Mouse (Mus musculus) kidney, adult 2 months (tissue): ENCODE results near the gene Sdk1.

ENCODE experiments used
- CTCF ChIP-seq: fragments of 200-500 bp; conservative IDR thresholded peaks from 2 replicates; pipeline ENCODE4 v1.5.1; 2011; ENCODE audit warnings: low read depth, mild to moderate bottlenecking, control low read depth, low read length, moderate library complexity, mixed read lengths; ENCODE audit not compliant: insufficient read depth, insufficient read length
- POLR2A ChIP-seq: fragments of 200-500 bp; IDR thresholded peaks from one replicate; pipeline ENCODE4 v1.6.1; 2011; ENCODE audit warnings: low read depth, low read length, control low read depth

- TF ChIP-seq CTCF (no peak), POLR2A (no peak)
These were observed 709.5 kb downstream of the Sdk1 start for GRCm38 (mm10) chr5:141950791-141951190.
